Mouse (Mus musculus) embryo, embryonic 10 days (tissue): ENCODE results near the gene Tbl1x.

ENCODE experiments used
- DNase-seq: peaks from one replicate; pipeline ENCODE4 v3.0.0-alpha.2; 2015; ENCODE audit warnings: low spot score

Gene Tbl1x

GRCm38 (mm10) chrX:77544550-77544949, 33.7 kb downstream of the Tbl1x start:
- DNase-seq: no peak

GRCm38 (mm10) chrX:77545362-77546078, 34.7 kb downstream of the Tbl1x start:
- no peak for DNase-seq

GRCm38 (mm10) chrX:77546448-77546847, 35.6 kb downstream of the Tbl1x start:
- no peak for DNase-seq

- DNase-seq: no peak
These were observed 38.1 kb downstream of the Tbl1x start for GRCm38 (mm10) chrX:77548951-77549350.

- no peak for DNase-seq
These were observed 39.6 kb downstream of the Tbl1x start for GRCm38 (mm10) chrX:77550388-77550787.

GRCm38 (mm10) chrX:77551306-77551705, 40.5 kb downstream of the Tbl1x start:
- DNase-seq: no peak

GRCm38 (mm10) chrX:77552088-77552487, 41.3 kb downstream of the Tbl1x start:
- DNase-seq: no peak

- DNase-seq: no peak
These were observed 45.2 kb downstream of the Tbl1x start for GRCm38 (mm10) chrX:77555985-77556384.

- no peak for DNase-seq
These were observed 48.5 kb downstream of the Tbl1x start for GRCm38 (mm10) chrX:77559199-77559881.

- no peak for DNase-seq
These were observed 52.8 kb downstream of the Tbl1x start for GRCm38 (mm10) chrX:77563616-77564015.

- DNase-seq: no peak
These were observed 55.9 kb downstream of the Tbl1x start for GRCm38 (mm10) chrX:77566739-77567138.

GRCm38 (mm10) chrX:77568013-77568412, 57.2 kb downstream of the Tbl1x start:
- no peak for DNase-seq

- no peak for DNase-seq
These were observed 62.9 kb downstream of the Tbl1x start for GRCm38 (mm10) chrX:77573743-77574142.

- no peak for DNase-seq
These were observed 66.3 kb downstream of the Tbl1x start for GRCm38 (mm10) chrX:77577108-77577507.

- no peak for DNase-seq
These were observed 67.4 kb downstream of the Tbl1x start for GRCm38 (mm10) chrX:77578172-77578571.

GRCm38 (mm10) chrX:77579964-77580363, 69.2 kb downstream of the Tbl1x start:
- DNase-seq: no peak

- no peak for DNase-seq
These were observed 75.2 kb downstream of the Tbl1x start for GRCm38 (mm10) chrX:77585974-77586373.

- DNase-seq: no peak
These were observed 83.9 kb downstream of the Tbl1x start for GRCm38 (mm10) chrX:77594670-77595224.

- DNase-seq: no peak
These were observed 86.9 kb downstream of the Tbl1x start for GRCm38 (mm10) chrX:77597674-77598073.

- no peak for DNase-seq
These were observed 87.9 kb downstream of the Tbl1x start for GRCm38 (mm10) chrX:77598736-77599135.

- no peak for DNase-seq
These were observed 92.9 kb downstream of the Tbl1x start for GRCm38 (mm10) chrX:77603496-77604258.

- no peak for DNase-seq
These were observed 96.7 kb downstream of the Tbl1x start for GRCm38 (mm10) chrX:77607488-77607887.
